Mouse (Mus musculus) G1E (cell line): ENCODE data around the gene Letm1.

Source experiments
- CTCF ChIP-seq: IDR thresholded peaks from 2 replicates; pipeline ENCODE4 v1.5.1; 2012; ENCODE audit warnings: low read depth, low read length, inconsistent platforms, mixed read lengths
- GATA1 ChIP-seq: IDR thresholded peaks from 2 replicates; pipeline ENCODE4 v1.6.1; 2012; ENCODE audit warnings: borderline replicate concordance, low read length, inconsistent platforms, mixed read lengths

- TF ChIP-seq CTCF (no peak), GATA1 (no peak)
Observed at GRCm38 (mm10) chr5:33738341-33738740, 44.3 kb downstream of the Letm1 start.
